Mouse (Mus musculus): ENCODE measurements around the gene 4930522H14Rik. TPM values are rescaled to one million over a fixed set of nuclear protein-coding genes. Genes with fewer than 3 reads are reported as not detected.

Gene 4930522H14Rik
- not detected in 2 replicates for polyA plus RNA-seq (2014; fragmentation: Nextera tagmentation; extraction: Ambion mirVana)

DNA sequence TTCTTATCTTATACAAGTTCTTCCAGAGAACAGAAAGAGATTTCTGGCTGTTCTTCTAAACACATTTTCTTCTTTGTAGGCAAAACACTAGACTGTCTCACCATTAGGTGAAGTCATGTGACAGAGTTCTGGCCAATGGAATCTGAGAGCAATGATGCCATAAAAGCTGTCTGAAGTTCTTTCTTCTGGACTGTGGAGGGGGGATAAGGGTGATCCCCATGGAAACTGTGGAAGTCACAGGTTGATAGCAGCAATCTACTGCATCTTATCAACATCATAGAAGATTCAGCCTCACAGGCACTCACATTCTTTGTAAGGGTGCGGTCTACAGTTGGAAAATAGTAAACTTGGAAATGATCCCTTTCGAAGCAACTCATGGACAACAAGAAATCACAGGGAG, at the start of gene 4930522H14Rik:
TSS of gene 4930522H14Rik (minus strand) at position 187 of the 400 bp plus-strand sequence.
- Histone ChIP-seq H3K4me2 (peak within 1 kb of the TSS; percentile 19; the same call in 1 of the 2 replicates), H3K4me3 (ENCODE audit: low read depth, low read length) (no peak within 1 kb of the TSS), H3K9me3 (ENCODE audit: control insufficient read depth, low read length) (no peaks in the 10 kb centered on the region), H3K27me3 (ENCODE audit: control insufficient read depth, insufficient read depth, low read length) (no peaks in the 10 kb centered on the region), H3K9ac (ENCODE audit: low read length) (no peak within 1 kb of the TSS), H3K36me3 (ENCODE audit: control insufficient read depth, insufficient read depth, low read length) (no peaks in the 10 kb centered on the region), H3K27ac (ENCODE audit: low read depth, low read length) (no peak within 1 kb of the TSS), H3K4me1 (ENCODE audit: control insufficient read depth, insufficient read depth, low read length) (peaks cover 3% of the 10 kb centered on the region; the same call in 1 of the 2 replicates)
- DNase-seq (ENCODE audit: low spot score, missing footprints) = no peak
- WGBS = 100% methylated on average over 2 of the region's 2 CpGs
- ATAC-seq (ENCODE audit: low FRiP score) = no peak

DNA sequence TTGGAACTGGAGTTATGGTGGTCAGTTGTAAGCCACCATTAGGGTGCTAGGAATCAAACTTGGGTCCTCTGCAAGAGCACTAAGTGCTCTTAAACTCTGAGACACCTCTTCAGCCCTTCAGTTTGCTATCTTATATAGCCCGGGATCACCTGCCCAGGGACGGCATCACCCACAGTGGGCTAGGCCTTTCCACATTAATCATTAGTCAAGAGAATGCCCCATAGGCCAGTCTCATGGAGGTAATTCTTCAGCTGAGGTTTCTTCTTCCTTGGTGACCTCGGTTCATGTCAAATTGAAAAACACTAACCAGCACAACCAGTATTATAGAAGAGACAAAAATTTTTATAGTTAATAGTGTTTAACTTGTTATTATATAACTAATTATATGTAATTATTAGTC, 47.3 kb upstream of the 4930522H14Rik start:
- Histone ChIP-seq H3K9ac (ENCODE audit: low read length) (no peak overlapping the region), H3K36me3 (ENCODE audit: control insufficient read depth, insufficient read depth, low read length) (no peaks in the 10 kb centered on the region), H3K4me3 (ENCODE audit: low read depth, low read length) (no peak overlapping the region), H3K9me3 (ENCODE audit: control insufficient read depth, low read length) (no peaks in the 10 kb centered on the region), H3K4me2 (no peak overlapping the region), H3K4me1 (ENCODE audit: control insufficient read depth, insufficient read depth, low read length) (no peaks in the 10 kb centered on the region), H3K27me3 (ENCODE audit: control insufficient read depth, insufficient read depth, low read length) (no peaks in the 10 kb centered on the region), H3K27ac (ENCODE audit: low read depth, low read length) (no peak overlapping the region)
- 90% methylated on average over 3 of the region's 3 CpGs for WGBS
- no peak for DNase-seq (ENCODE audit: low spot score, missing footprints)
- ATAC-seq (ENCODE audit: low FRiP score) = no peak

DNA sequence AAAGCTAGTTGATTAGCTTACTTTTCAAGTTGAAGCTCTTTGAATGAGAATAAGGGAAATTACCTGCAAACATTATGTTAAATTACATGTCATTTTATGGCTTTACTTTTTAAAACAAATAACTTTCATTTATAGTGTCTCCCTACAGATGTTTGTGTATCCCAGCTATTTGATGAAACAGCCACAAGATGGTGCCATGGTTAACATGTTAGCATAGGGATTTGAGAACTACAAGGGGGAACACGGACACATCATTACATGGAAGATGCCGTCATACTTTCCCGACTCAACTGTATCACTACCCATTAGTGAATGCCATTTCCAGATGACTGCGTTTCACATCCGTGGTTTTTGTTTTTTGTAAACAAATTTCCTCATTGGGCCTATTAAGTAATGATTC, 45.8 kb upstream of the 4930522H14Rik start:
- H3K4me3 ChIP-seq (ENCODE audit: low read depth, low read length) = no peak overlapping the region
- WGBS = 83% methylated on average over 5 of the region's 5 CpGs
- no peak for ATAC-seq (ENCODE audit: low FRiP score)
- H3K4me1 ChIP-seq (ENCODE audit: control insufficient read depth, insufficient read depth, low read length) = no peaks in the 10 kb centered on the region
- H3K4me2 ChIP-seq = no peak overlapping the region
- no peaks in the 10 kb centered on the region for H3K36me3 ChIP-seq (ENCODE audit: control insufficient read depth, insufficient read depth, low read length)
- no peak overlapping the region for H3K9ac ChIP-seq (ENCODE audit: low read length)
- DNase-seq (ENCODE audit: low spot score, missing footprints) = no peak
- H3K27ac ChIP-seq (ENCODE audit: low read depth, low read length) = no peak overlapping the region
- H3K9me3 ChIP-seq (ENCODE audit: control insufficient read depth, low read length) = no peaks in the 10 kb centered on the region
- no peaks in the 10 kb centered on the region for H3K27me3 ChIP-seq (ENCODE audit: control insufficient read depth, insufficient read depth, low read length)

DNA sequence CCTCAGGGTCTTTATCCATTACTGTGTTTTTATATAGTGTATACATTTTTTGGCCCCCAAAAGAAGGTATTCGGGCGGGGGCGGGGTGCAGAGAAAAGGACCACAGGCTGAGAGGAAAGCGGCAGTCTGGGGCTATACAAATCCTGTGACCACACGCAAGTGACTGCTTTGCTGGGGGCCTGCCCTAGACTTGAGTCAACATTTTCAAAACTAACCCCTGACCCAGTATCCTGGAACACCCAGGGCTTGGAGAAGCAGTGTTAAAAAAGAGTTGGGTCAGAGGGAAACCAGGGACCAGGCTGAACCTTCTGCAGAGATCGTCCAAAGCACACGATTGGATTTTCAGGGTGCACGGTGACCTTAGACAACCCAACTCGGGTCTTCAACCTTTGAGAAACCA, 43.7 kb upstream of the 4930522H14Rik start:
- Histone ChIP-seq H3K4me3 (ENCODE audit: low read depth, low read length) (no peak overlapping the region), H3K9me3 (ENCODE audit: control insufficient read depth, low read length) (no peaks in the 10 kb centered on the region), H3K27ac (ENCODE audit: low read depth, low read length) (no peak overlapping the region), H3K4me1 (ENCODE audit: control insufficient read depth, insufficient read depth, low read length) (no peaks in the 10 kb centered on the region), H3K27me3 (ENCODE audit: control insufficient read depth, insufficient read depth, low read length) (no peaks in the 10 kb centered on the region), H3K4me2 (no peak overlapping the region), H3K9ac (ENCODE audit: low read length) (no peak overlapping the region), H3K36me3 (ENCODE audit: control insufficient read depth, insufficient read depth, low read length) (no peaks in the 10 kb centered on the region)
- no peak for ATAC-seq (ENCODE audit: low FRiP score)
- 82% methylated on average over 9 of the region's 9 CpGs for WGBS
- DNase-seq (ENCODE audit: low spot score, missing footprints) = no peak

DNA sequence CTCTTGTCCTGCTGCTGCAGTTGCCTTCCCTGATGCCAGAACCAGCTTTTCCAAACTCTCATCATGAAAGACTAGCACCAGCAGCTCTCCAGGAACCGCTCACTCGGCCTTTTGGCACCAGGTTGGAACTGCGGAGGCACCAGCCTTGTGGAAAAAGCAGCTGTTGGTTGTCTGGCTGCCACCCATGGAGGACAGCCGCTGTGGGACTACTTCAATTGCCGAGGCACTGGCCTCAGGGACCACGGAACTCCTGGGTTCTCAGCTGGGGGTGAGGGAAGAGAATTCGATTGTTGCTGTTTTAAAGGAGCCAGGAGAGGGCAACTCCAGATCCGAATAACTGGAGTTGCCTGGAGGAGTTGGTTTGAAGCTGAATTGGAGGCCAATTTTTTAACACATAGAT, 43.2 kb upstream of the 4930522H14Rik start:
- WGBS = 43% methylated on average over 8 of the region's 8 CpGs

DNA sequence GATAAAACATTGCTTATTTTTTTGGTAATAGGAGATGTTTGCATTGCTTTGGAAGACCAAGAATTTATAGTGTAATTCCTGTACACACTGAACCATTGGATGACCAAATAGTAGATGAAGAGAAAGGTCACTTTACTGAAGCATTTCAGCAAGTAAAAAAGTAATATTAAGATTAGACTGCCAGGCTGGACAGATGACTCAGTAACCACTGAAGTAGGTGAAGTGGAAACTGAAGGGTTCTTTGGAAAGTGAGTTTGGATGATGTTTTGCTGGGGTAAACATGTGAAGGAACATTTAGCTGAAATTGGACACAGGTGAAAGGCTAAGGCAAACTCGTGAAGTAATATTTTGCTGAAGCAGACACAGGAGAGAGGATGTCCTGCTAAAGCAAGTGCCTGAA, 41.5 kb upstream of the 4930522H14Rik start:
- no peak for DNase-seq (ENCODE audit: low spot score, missing footprints)
- ATAC-seq (ENCODE audit: low FRiP score) = no peak
- Histone ChIP-seq H3K4me1 (ENCODE audit: control insufficient read depth, insufficient read depth, low read length) (no peaks in the 10 kb centered on the region), H3K4me2 (no peak overlapping the region), H3K9ac (ENCODE audit: low read length) (no peak overlapping the region), H3K27me3 (ENCODE audit: control insufficient read depth, insufficient read depth, low read length) (no peaks in the 10 kb centered on the region), H3K27ac (ENCODE audit: low read depth, low read length) (no peak overlapping the region), H3K36me3 (ENCODE audit: control insufficient read depth, insufficient read depth, low read length) (no peaks in the 10 kb centered on the region), H3K4me3 (ENCODE audit: low read depth, low read length) (no peak overlapping the region), H3K9me3 (ENCODE audit: control insufficient read depth, low read length) (no peaks in the 10 kb centered on the region)
- WGBS = 81% methylated on average over 1 of the region's 1 CpGs

More for the DNA sequence above, 43.2 kb upstream of the 4930522H14Rik start:
- Histone ChIP-seq H3K27ac (ENCODE audit: low read depth, low read length) (no peak overlapping the region), H3K36me3 (ENCODE audit: control insufficient read depth, insufficient read depth, low read length) (no peaks in the 10 kb centered on the region), H3K9ac (ENCODE audit: low read length) (no peak overlapping the region), H3K9me3 (ENCODE audit: control insufficient read depth, low read length) (no peaks in the 10 kb centered on the region), H3K4me1 (ENCODE audit: control insufficient read depth, insufficient read depth, low read length) (no peaks in the 10 kb centered on the region), H3K4me3 (ENCODE audit: low read depth, low read length) (no peak overlapping the region), H3K4me2 (no peak overlapping the region), H3K27me3 (ENCODE audit: control insufficient read depth, insufficient read depth, low read length) (no peaks in the 10 kb centered on the region)
- ATAC-seq (ENCODE audit: low FRiP score) (no peak), DNase-seq (ENCODE audit: low spot score, missing footprints) (no peak)

DNA sequence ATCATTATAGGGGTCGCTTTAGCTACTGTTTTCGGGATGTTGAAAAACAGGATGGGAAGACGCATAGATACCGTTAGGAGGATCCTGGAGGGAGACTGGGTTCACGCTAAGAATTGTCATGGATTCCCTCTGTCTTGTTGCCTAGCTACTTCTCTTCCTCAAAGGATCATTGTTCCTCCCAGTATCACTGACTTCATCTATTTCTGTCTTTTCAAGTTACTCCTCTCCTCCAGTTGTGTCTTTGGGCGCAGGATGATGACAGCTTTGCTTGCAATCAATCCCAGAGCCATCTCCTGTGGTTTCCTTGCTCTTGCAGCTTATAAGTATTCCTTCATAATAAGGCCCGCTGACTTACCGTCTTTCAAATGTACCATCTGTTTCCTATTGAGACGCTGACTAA, 38.3 kb upstream of the 4930522H14Rik start:
- Histone ChIP-seq H3K36me3 (ENCODE audit: control insufficient read depth, insufficient read depth, low read length) (no peaks in the 10 kb centered on the region), H3K4me1 (ENCODE audit: control insufficient read depth, insufficient read depth, low read length) (no peaks in the 10 kb centered on the region), H3K9ac (ENCODE audit: low read length) (no peak overlapping the region), H3K4me2 (no peak overlapping the region), H3K9me3 (ENCODE audit: control insufficient read depth, low read length) (no peaks in the 10 kb centered on the region), H3K27ac (ENCODE audit: low read depth, low read length) (no peak overlapping the region), H3K27me3 (ENCODE audit: control insufficient read depth, insufficient read depth, low read length) (no peaks in the 10 kb centered on the region), H3K4me3 (ENCODE audit: low read depth, low read length) (no peak overlapping the region)
- ATAC-seq (ENCODE audit: low FRiP score) = no peak
- 81% methylated on average over 9 of the region's 9 CpGs for whole genome bisulfite sequencing
- no peak for DNase-seq (ENCODE audit: low spot score, missing footprints)

DNA sequence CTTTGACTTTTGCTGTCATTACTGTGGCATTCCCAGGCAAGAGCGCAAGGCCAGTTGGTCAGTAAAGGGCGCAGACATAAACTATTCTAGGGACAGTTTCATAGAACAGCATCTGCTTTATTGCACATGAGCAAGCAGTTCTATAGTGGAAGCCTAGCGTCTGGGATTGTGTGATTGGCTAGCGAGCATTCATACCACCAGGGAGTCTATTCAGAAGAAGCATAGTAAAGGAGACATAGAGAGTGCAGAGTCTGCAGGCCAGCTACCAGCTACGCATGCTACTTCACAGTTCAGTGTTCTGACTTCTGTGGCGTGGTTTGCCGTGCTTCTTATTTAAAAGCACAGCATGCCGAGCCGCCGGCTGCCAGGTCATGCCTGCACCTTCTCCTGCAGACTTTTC, 37.9 kb upstream of the 4930522H14Rik start:
- ATAC-seq (ENCODE audit: low FRiP score) (no peak), DNase-seq (ENCODE audit: low spot score, missing footprints) (no peak)
- Histone ChIP-seq H3K36me3 (ENCODE audit: control insufficient read depth, insufficient read depth, low read length) (no peaks in the 10 kb centered on the region), H3K4me3 (ENCODE audit: low read depth, low read length) (no peak overlapping the region), H3K9ac (ENCODE audit: low read length) (no peak overlapping the region), H3K9me3 (ENCODE audit: control insufficient read depth, low read length) (no peaks in the 10 kb centered on the region), H3K27ac (ENCODE audit: low read depth, low read length) (no peak overlapping the region), H3K4me2 (no peak overlapping the region), H3K4me1 (ENCODE audit: control insufficient read depth, insufficient read depth, low read length) (no peaks in the 10 kb centered on the region), H3K27me3 (ENCODE audit: control insufficient read depth, insufficient read depth, low read length) (no peaks in the 10 kb centered on the region)
- WGBS = 81% methylated on average over 10 of the region's 10 CpGs

DNA sequence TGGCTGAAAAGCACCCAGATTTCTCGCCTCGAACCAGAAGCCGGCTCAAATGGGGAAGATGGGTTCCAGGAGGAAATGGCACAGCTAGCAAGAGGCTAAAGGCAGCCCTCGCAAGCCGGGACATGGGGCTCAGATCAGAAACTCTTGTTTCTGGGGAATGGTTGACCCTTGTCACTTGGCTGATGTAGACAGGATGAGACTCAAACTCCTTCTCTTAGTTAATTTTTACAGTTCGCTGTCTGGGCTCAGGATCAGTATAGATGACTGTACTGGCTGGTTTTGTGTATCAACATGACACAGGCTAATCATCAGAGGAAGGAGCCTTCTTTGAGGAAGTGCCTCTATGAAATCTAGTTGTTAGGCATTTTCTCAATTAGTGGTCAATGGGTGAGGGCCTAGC, 33.6 kb upstream of the 4930522H14Rik start:
- ATAC-seq (ENCODE audit: low FRiP score) (no peak), DNase-seq (ENCODE audit: low spot score, missing footprints) (no peak)
- no peaks in the 10 kb centered on the region for H3K9me3 ChIP-seq (ENCODE audit: control insufficient read depth, low read length)
- no peaks in the 10 kb centered on the region for H3K4me1 ChIP-seq (ENCODE audit: control insufficient read depth, insufficient read depth, low read length)
- no peaks in the 10 kb centered on the region for H3K27me3 ChIP-seq (ENCODE audit: control insufficient read depth, insufficient read depth, low read length)
- no peak overlapping the region for H3K4me3 ChIP-seq (ENCODE audit: low read depth, low read length)
- no peak overlapping the region for H3K9ac ChIP-seq (ENCODE audit: low read length)
- H3K27ac ChIP-seq (ENCODE audit: low read depth, low read length) = no peak overlapping the region
- 83% methylated on average over 6 of the region's 6 CpGs for WGBS
- H3K36me3 ChIP-seq (ENCODE audit: control insufficient read depth, insufficient read depth, low read length) = no peaks in the 10 kb centered on the region
- H3K4me2 ChIP-seq = no peak overlapping the region

All from midbrain, embryonic 11.5 days (tissue).